15 mouse cellular contexts compared by ENCODE assay signal in genomic region chr3:40167970-40168626, GRCm38 (mm10).
A peak's percentile ranks its signal among the peaks of the same experiment; 100 is the strongest.
DNase-seq lines count a peak whose midpoint lies in the region; ATAC-seq and TF ChIP-seq lines count a peak whose summit lies in the region.
"Had no signal": no experiment of that assay in that cellular context is flagged by ENCODE, and none has a peak within 500 bp of the region (broad histone marks: within the 10 kb centered on the region; RNA-seq: fewer than 3 reads in every experiment).

No protein-coding gene starts in this region.

- H3K9ac ChIP-seq in kidney, postnatal 0 days (ENCODE audit: low read depth, low read length): no peak overlapping the region
- H3K9ac ChIP-seq in neural tube, embryonic 15.5 days (replicated peaks): no peak overlapping the region
- H3K9ac ChIP-seq: neural tube, embryonic 13.5 days had no signal

- no peaks in the 10 kb centered on the region for H3K36me3 ChIP-seq in embryonic facial prominence, embryonic 10.5 days (replicated peaks)
- no peaks in the 10 kb centered on the region for H3K36me3 ChIP-seq in kidney, postnatal 0 days (ENCODE audit: insufficient read depth, low read length)
- H3K36me3 ChIP-seq in neural tube, embryonic 15.5 days: no peaks in the 10 kb centered on the region
- H3K36me3 ChIP-seq: neural tube, embryonic 13.5 days had no signal

- peak; percentile 2 for DNase-seq in kidney, adult 9 months
- no peak for DNase-seq in kidney, adult 18-20 months
- peak; percentile 23 for DNase-seq in NIH3T3 (ENCODE audit: low read depth)
- peak; percentile 41 for DNase-seq in embryonic facial prominence, embryonic 10.5 days (ENCODE audit: low spot score)
- DNase-seq in kidney, postnatal 0 days (ENCODE audit: low spot score): peak; percentile 29
- DNase-seq in gastrocnemius, postnatal 10 days: no peak
- DNase-seq: cerebellum, adult 18-20 months; layer of hippocampus, adult 9-11 months; spleen, adult 18-20 months had no signal

- peaks cover 10% of the 10 kb centered on the region for H3K4me1 ChIP-seq in embryonic facial prominence, embryonic 10.5 days
- no peaks in the 10 kb centered on the region for H3K4me1 ChIP-seq in kidney, postnatal 0 days (replicated peaks; ENCODE audit: insufficient read depth, low read length)
- H3K4me1 ChIP-seq in neural tube, embryonic 15.5 days: no peaks in the 10 kb centered on the region
- H3K4me1 ChIP-seq: neural tube, embryonic 13.5 days had no signal

- TF ChIP-seq CTCF in kidney, postnatal 0 days (IDR thresholded peaks at IDR 0.05; ENCODE audit: low read depth): peak; percentile 39; the same call in 1 of the 2 replicates

- H3K9me3 ChIP-seq in embryonic facial prominence, embryonic 10.5 days: no peaks in the 10 kb centered on the region
- no peaks in the 10 kb centered on the region for H3K9me3 ChIP-seq in kidney, postnatal 0 days (replicated peaks; ENCODE audit: low read length)
- no peaks in the 10 kb centered on the region for H3K9me3 ChIP-seq in neural tube, embryonic 15.5 days (replicated peaks)
- H3K9me3 ChIP-seq: neural tube, embryonic 13.5 days had no signal

- no peaks in the 10 kb centered on the region for H3K27me3 ChIP-seq in embryonic facial prominence, embryonic 10.5 days (replicated peaks; ENCODE audit: low read depth, poor library complexity, severe bottlenecking)
- no peaks in the 10 kb centered on the region for H3K27me3 ChIP-seq in kidney, postnatal 0 days (ENCODE audit: insufficient read depth, low read length)
- no peaks in the 10 kb centered on the region for H3K27me3 ChIP-seq in neural tube, embryonic 15.5 days (replicated peaks)
- H3K27me3 ChIP-seq: neural tube, embryonic 13.5 days had no signal

- no peak overlapping the region for H3K4me3 ChIP-seq in embryonic facial prominence, embryonic 10.5 days
- H3K4me3 ChIP-seq in kidney, postnatal 0 days (replicated peaks; ENCODE audit: low read depth, low read length): no peak overlapping the region
- H3K4me3 ChIP-seq in neural tube, embryonic 15.5 days (replicated peaks): no peak overlapping the region
- H3K4me3 ChIP-seq: neural tube, embryonic 13.5 days had no signal

- H3K4me2 ChIP-seq in kidney, postnatal 0 days (ENCODE audit: low read length): no peak overlapping the region
- no peak overlapping the region for H3K4me2 ChIP-seq in neural tube, embryonic 15.5 days
- H3K4me2 ChIP-seq: neural tube, embryonic 13.5 days had no signal

- WGBS in embryonic facial prominence, embryonic 10.5 days: 54% methylated on average over 12 of the region's 12 CpGs
- 53% methylated on average over 12 of the region's 12 CpGs for WGBS in kidney, postnatal 0 days
- WGBS in neural tube, embryonic 15.5 days: 76% methylated on average over 12 of the region's 12 CpGs

- ATAC-seq in kidney, postnatal 0 days (replicated peaks; ENCODE audit: low FRiP score, low read depth): no peak
- no peak for ATAC-seq in megakaryocyte progenitor cell, adult 5-6 weeks (replicated peaks; ENCODE audit: poor library complexity)
- no peak for ATAC-seq in neural tube, embryonic 15.5 days (ENCODE audit: low FRiP score)
- ATAC-seq: hindbrain, embryonic 16.5 days had no signal

- H3K27ac ChIP-seq in embryonic facial prominence, embryonic 10.5 days (replicated peaks): no peak overlapping the region; the same call in 1 of the 2 replicates
- no peak overlapping the region for H3K27ac ChIP-seq in kidney, postnatal 0 days
- no peak overlapping the region for H3K27ac ChIP-seq in neural tube, embryonic 15.5 days (replicated peaks)
- H3K27ac ChIP-seq: macrophage; neural tube, embryonic 13.5 days; stomach, postnatal 0 days had no signal

Comparison
In these comparisons a context has a peak if more than half of its experiments do, and no peak if none do; other contexts are left out.
1. DNase-seq: peak in kidney, adult 9 months (single experiment), NIH3T3 (single experiment), embryonic facial prominence, embryonic 10.5 days (single experiment) and kidney, postnatal 0 days (single experiment); none in kidney, adult 18-20 months (single experiment) and gastrocnemius, postnatal 10 days (single experiment).